Mouse (Mus musculus) heart, postnatal 0 days (tissue): ENCODE data around the gene Ift172.

ENCODE experiments used
- CTCF ChIP-seq: IDR thresholded peaks from 2 replicates; pipeline ENCODE4 v1.5.1; 2016; ENCODE audit warnings: antibody characterized with exemption, control low read depth, low read depth
- EP300 ChIP-seq: IDR thresholded peaks from 2 replicates; pipeline ENCODE4 v1.6.1; 2016; ENCODE audit warnings: antibody characterized with exemption, low read depth

GRCm38 (mm10) chr5:31226641-31227040, 64.3 kb downstream of the Ift172 start:
- TF ChIP-seq CTCF (no peak), EP300 (no peak)
